Mouse (Mus musculus): ENCODE data around the gene Tgtp1.
"Not testable (repeated sequence)": the region's sequence is repeated elsewhere in the genome, so short reads cannot be mapped to it uniquely, and the experiment has no call there.

- not testable (repeated sequence) for TF ChIP-seq POLR2A, CTCF (IDR thresholded peaks at IDR 0.05; ENCODE audit: extremely low read depth, insufficient read depth, low read length)
Measured at GRCm38 (mm10) chr11:48982848-48983247, 11.1 kb downstream of the Tgtp1 start.
